In genomic region chr3:27656764-27657390, GRCm38 (mm10) we compare ENCODE assay signal across 10 mouse cellular contexts. TPM values are rescaled to one million over a fixed set of nuclear protein-coding genes. Genes with fewer than 3 reads are reported as not detected.
DNase-seq lines count a peak whose midpoint lies in the region; ATAC-seq lines count a peak whose summit lies in the region.
"Had no signal": no experiment of that assay in that cellular context is flagged by ENCODE, and none has a peak within 500 bp of the region (broad histone marks: within the 10 kb centered on the region; RNA-seq: fewer than 3 reads in every experiment).

No protein-coding gene starts in this region.

- ATAC-seq in hindbrain, embryonic 12.5 days (ENCODE audit: low FRiP score) = 0 out of 2 replicates have a peak, but pooled peaks have one; percentile 4
- no peak for ATAC-seq in hindbrain, embryonic 13.5 days (ENCODE audit: low FRiP score)
- peak; percentile 96 for ATAC-seq in granulocyte monocyte progenitor cell, adult 5-6 weeks (replicated peaks; ENCODE audit: poor library complexity, severe bottlenecking)
- ATAC-seq in liver, embryonic 16.5 days (ENCODE audit: low read depth) = peak; percentile 11; the same call in 1 of the 2 replicates
- ATAC-seq: Patski had no signal

- peak; percentile 77 for DNase-seq in R1 (ENCODE audit: low read depth, low spot score)
- no peak for DNase-seq in T-cell, adult 2 months (ENCODE audit: low spot score)
- no peak for DNase-seq in thymus, postnatal 0 days (ENCODE audit: low spot score)
- no peak for DNase-seq in layer of hippocampus, adult 9-10 months (ENCODE audit: low spot score)

- H3K4me2 ChIP-seq in hindbrain, embryonic 12.5 days (replicated peaks) = no peak overlapping the region
- H3K4me2 ChIP-seq in hindbrain, embryonic 13.5 days = no peak overlapping the region
- no peak overlapping the region for H3K4me2 ChIP-seq in liver, embryonic 16.5 days (ENCODE audit: low read depth, low read length)
- H3K4me2 ChIP-seq: stomach, embryonic 15.5 days had no signal

- H3K4me1 ChIP-seq in hindbrain, embryonic 12.5 days = peaks cover 9% of the 10 kb centered on the region
- H3K4me1 ChIP-seq in hindbrain, embryonic 13.5 days (replicated peaks) = peaks cover 18% of the 10 kb centered on the region
- H3K4me1 ChIP-seq in liver, embryonic 16.5 days (ENCODE audit: control insufficient read depth, low read depth, low read length) = peaks cover 17% of the 10 kb centered on the region

- no peaks in the 10 kb centered on the region for H3K27me3 ChIP-seq in hindbrain, embryonic 12.5 days
- no peaks in the 10 kb centered on the region for H3K27me3 ChIP-seq in hindbrain, embryonic 13.5 days
- no peaks in the 10 kb centered on the region for H3K27me3 ChIP-seq in liver, embryonic 16.5 days (ENCODE audit: control insufficient read depth, insufficient read depth, low read depth, low read length)
- H3K27me3 ChIP-seq: Patski; stomach, embryonic 15.5 days had no signal

- H3K9ac ChIP-seq in hindbrain, embryonic 12.5 days = no peak overlapping the region
- H3K9ac ChIP-seq in hindbrain, embryonic 13.5 days = no peak overlapping the region
- H3K9ac ChIP-seq in liver, embryonic 16.5 days (ENCODE audit: low read depth, low read length) = no peak overlapping the region
- H3K9ac ChIP-seq: stomach, embryonic 15.5 days had no signal

- no peaks in the 10 kb centered on the region for H3K36me3 ChIP-seq in hindbrain, embryonic 12.5 days
- H3K36me3 ChIP-seq in hindbrain, embryonic 13.5 days = no peaks in the 10 kb centered on the region
- H3K36me3 ChIP-seq in liver, embryonic 16.5 days (ENCODE audit: control insufficient read depth, insufficient read depth) = no peaks in the 10 kb centered on the region
- H3K36me3 ChIP-seq: stomach, embryonic 15.5 days had no signal

- 33% methylated on average over 7 of the region's 7 CpGs for WGBS in hindbrain, embryonic 12.5 days
- 33% methylated on average over 7 of the region's 7 CpGs for WGBS in hindbrain, embryonic 13.5 days
- 13% methylated on average over 7 of the region's 7 CpGs for WGBS in liver, embryonic 16.5 days (ENCODE audit: insufficient replicate concordance)

- H3K9me3 ChIP-seq in hindbrain, embryonic 12.5 days (replicated peaks) = no peaks in the 10 kb centered on the region
- H3K9me3 ChIP-seq in hindbrain, embryonic 13.5 days = no peaks in the 10 kb centered on the region
- H3K9me3 ChIP-seq in liver, embryonic 16.5 days (replicated peaks; ENCODE audit: control insufficient read depth, low read length) = no peaks in the 10 kb centered on the region
- H3K9me3 ChIP-seq: stomach, embryonic 15.5 days had no signal

- no peak overlapping the region for H3K4me3 ChIP-seq in hindbrain, embryonic 12.5 days
- H3K4me3 ChIP-seq in hindbrain, embryonic 13.5 days = no peak overlapping the region
- no peak overlapping the region for H3K4me3 ChIP-seq in liver, embryonic 16.5 days (ENCODE audit: low read depth, low read length)
- H3K4me3 ChIP-seq: stomach, embryonic 15.5 days had no signal

- H3K27ac ChIP-seq in hindbrain, embryonic 12.5 days = no peak overlapping the region
- H3K27ac ChIP-seq in hindbrain, embryonic 13.5 days = no peak overlapping the region
- H3K27ac ChIP-seq in liver, embryonic 16.5 days (ENCODE audit: low read length) = no peak overlapping the region
- H3K27ac ChIP-seq: stomach, embryonic 15.5 days had no signal

RNA-seq across cellular contexts. Expression of gene Fndc3b, which starts 54.2 kb away (rescaled TPM):
- polyA plus RNA-seq in hindbrain, embryonic 12.5 days (2016; fragmentation: Nextera tagmentation; extraction: Ambion mirVana) = 22.4 and 22.7 TPM in 2 replicates
- polyA plus RNA-seq in hindbrain, embryonic 13.5 days (2015; fragmentation: Nextera tagmentation; extraction: Ambion mirVana) = 9.5 and 10.9 TPM in 2 replicates
- 48.8 and 58.5 TPM in 2 replicates for total RNA-seq in granulocyte monocyte progenitor cell, adult 5-6 weeks (2014; fragmentation: Nextera tagmentation)
- total RNA-seq in granulocyte monocyte progenitor cell, adult 5-6 weeks (2017) = 21.3 and 24.0 TPM in 2 replicates
- 10.5 and 13.2 TPM in 2 replicates for polyA plus RNA-seq in liver, embryonic 16.5 days (2015; fragmentation: Nextera tagmentation; extraction: Ambion mirVana)
- polyA plus RNA-seq in thymus, postnatal 0 days (2015; fragmentation: Nextera tagmentation; extraction: Ambion mirVana) = 3.8 and 4.0 TPM in 2 replicates
